Mouse (Mus musculus) urinary bladder, postnatal 10 days (tissue): ENCODE data around the gene Ubap2l.

ENCODE experiments used
- DNase-seq: peaks from one replicate; pipeline ENCODE4 v3.0.0; 2022; ENCODE audit warnings: low spot score

Gene Ubap2l

GRCm38 (mm10) chr3:90052351-90053241, at the start of gene Ubap2l:
TSS of gene Ubap2l (minus strand) at chr3:90052628.
- peak; percentile 80 for DNase-seq

GRCm38 (mm10) chr3:90101673-90102072, 49.2 kb upstream of the Ubap2l start:
- DNase-seq, result no peak

GRCm38 (mm10) chr3:90101010-90101409, 48.6 kb upstream of the Ubap2l start:
- DNase-seq, result no peak

- DNase-seq, result no peak
These were observed 45.5 kb upstream of the Ubap2l start for GRCm38 (mm10) chr3:90097928-90098327.

- DNase-seq, result no peak
These were observed 42.0 kb upstream of the Ubap2l start for GRCm38 (mm10) chr3:90094453-90094852.

GRCm38 (mm10) chr3:90090892-90091291, 38.5 kb upstream of the Ubap2l start:
- no peak for DNase-seq

- no peak for DNase-seq
These were observed 36.2 kb upstream of the Ubap2l start for GRCm38 (mm10) chr3:90088617-90089016.

GRCm38 (mm10) chr3:90086068-90086467, 33.6 kb upstream of the Ubap2l start:
- DNase-seq, result no peak

- no peak for DNase-seq
These were observed 32.9 kb upstream of the Ubap2l start for GRCm38 (mm10) chr3:90085281-90085680.

- DNase-seq, result no peak
These were observed 32.4 kb upstream of the Ubap2l start for GRCm38 (mm10) chr3:90084790-90085189.

GRCm38 (mm10) chr3:90083698-90084324, 31.4 kb upstream of the Ubap2l start:
- no peak for DNase-seq

GRCm38 (mm10) chr3:90083034-90083433, 30.6 kb upstream of the Ubap2l start:
- no peak for DNase-seq

GRCm38 (mm10) chr3:90081365-90082240, 29.2 kb upstream of the Ubap2l start:
- DNase-seq, result no peak

- no peak for DNase-seq
These were observed 28.1 kb upstream of the Ubap2l start for GRCm38 (mm10) chr3:90080498-90080863.

- peak; percentile 26 for DNase-seq
These were observed 27.5 kb upstream of the Ubap2l start for GRCm38 (mm10) chr3:90079763-90080497.

GRCm38 (mm10) chr3:90079133-90079762, 26.8 kb upstream of the Ubap2l start:
- DNase-seq, result peak; percentile 65

- no peak for DNase-seq
These were observed 25.8 kb upstream of the Ubap2l start for GRCm38 (mm10) chr3:90078224-90078623.

GRCm38 (mm10) chr3:90076921-90077716, 24.7 kb upstream of the Ubap2l start:
- peak; percentile 42 for DNase-seq

GRCm38 (mm10) chr3:90072294-90072693, 19.9 kb upstream of the Ubap2l start, which contains the start of gene Tpm3:
TSS of gene Tpm3 (plus strand) at chr3:90072649.
- no peak for DNase-seq

- DNase-seq, result no peak
These were observed 17.3 kb upstream of the Ubap2l start for GRCm38 (mm10) chr3:90069688-90070087.
